Mouse (Mus musculus) frontal cortex, adult (tissue): ENCODE measurements at regions not wholly inside any gene's neighbourhood (a gene's known extent, or its start where the extent isn't known, plus 50 kb on each side); places are given as distances from the start of the nearest gene placed in this dataset.
A peak's percentile ranks its signal among the peaks of the same experiment; 100 is the strongest.

Experiments used
- ATAC-seq: cut with Nextera tagmentation; 2 replicates; pipeline ENCODE4 v1.9.2; 2017; ENCODE audit warnings: mild to moderate bottlenecking, moderate library complexity, mixed read lengths; ENCODE audit not compliant: low TSS enrichment

- no peak for ATAC-seq
These were observed 106.2 kb downstream of the Rassf10 start for GRCm38 (mm10) chr7:113059967-113060284.

GRCm38 (mm10) chr7:113060991-113061390, 107.2 kb downstream of the Rassf10 start:
- ATAC-seq = no peak

- ATAC-seq = peak; percentile 86
These were observed 112.8 kb downstream of the Rassf10 start for GRCm38 (mm10) chr7:113066536-113066935.

- no peak for ATAC-seq
These were observed 114.5 kb downstream of the Rassf10 start for GRCm38 (mm10) chr7:113068296-113068695.

- peak; percentile 34; the same call in 1 of the 2 replicates for ATAC-seq
These were observed 115.7 kb downstream of the Rassf10 start for GRCm38 (mm10) chr7:113069336-113069924.

- no peak for ATAC-seq
These were observed 117.7 kb downstream of the Rassf10 start for GRCm38 (mm10) chr7:113071418-113071817.

GRCm38 (mm10) chr7:113073781-113074180, 120.0 kb downstream of the Rassf10 start:
- ATAC-seq = no peak

- ATAC-seq = no peak
These were observed 121.6 kb downstream of the Rassf10 start for GRCm38 (mm10) chr7:113075371-113075770.

GRCm38 (mm10) chr7:113076243-113076642, 122.5 kb downstream of the Rassf10 start:
- 0 out of 2 replicates have a peak, but pooled peaks have one; percentile 20 for ATAC-seq

GRCm38 (mm10) chr7:113081120-113081519, 126.1 kb upstream of the Arntl start:
- no peak for ATAC-seq

GRCm38 (mm10) chr7:113084930-113085625, 122.2 kb upstream of the Arntl start:
- no peak for ATAC-seq

- ATAC-seq = no peak
These were observed 121.1 kb upstream of the Arntl start for GRCm38 (mm10) chr7:113086158-113086557.

GRCm38 (mm10) chr7:113087646-113088045, 119.6 kb upstream of the Arntl start:
- ATAC-seq = no peak

GRCm38 (mm10) chr7:113089044-113089443, 118.2 kb upstream of the Arntl start:
- no peak for ATAC-seq

- ATAC-seq = no peak
These were observed 113.3 kb upstream of the Arntl start for GRCm38 (mm10) chr7:113093931-113094330.

- no peak for ATAC-seq
These were observed 112.2 kb upstream of the Arntl start for GRCm38 (mm10) chr7:113095092-113095491.

GRCm38 (mm10) chr7:113104265-113104664, 103.0 kb upstream of the Arntl start:
- no peak for ATAC-seq

- ATAC-seq = no peak
These were observed 101.9 kb upstream of the Arntl start for GRCm38 (mm10) chr7:113105359-113105758.

- no peak for ATAC-seq
These were observed 100.5 kb upstream of the Arntl start for GRCm38 (mm10) chr7:113106731-113107130.

- no peak for ATAC-seq
These were observed 99.3 kb upstream of the Arntl start for GRCm38 (mm10) chr7:113107965-113108364.

GRCm38 (mm10) chr7:113108442-113109000, 98.7 kb upstream of the Arntl start:
- no peak for ATAC-seq

- no peak for ATAC-seq
These were observed 97.8 kb upstream of the Arntl start for GRCm38 (mm10) chr7:113109481-113109880.

- no peak for ATAC-seq
These were observed 96.3 kb upstream of the Arntl start for GRCm38 (mm10) chr7:113110867-113111508.
